Mouse (Mus musculus): ENCODE results near the gene Hif3a.

DNA sequence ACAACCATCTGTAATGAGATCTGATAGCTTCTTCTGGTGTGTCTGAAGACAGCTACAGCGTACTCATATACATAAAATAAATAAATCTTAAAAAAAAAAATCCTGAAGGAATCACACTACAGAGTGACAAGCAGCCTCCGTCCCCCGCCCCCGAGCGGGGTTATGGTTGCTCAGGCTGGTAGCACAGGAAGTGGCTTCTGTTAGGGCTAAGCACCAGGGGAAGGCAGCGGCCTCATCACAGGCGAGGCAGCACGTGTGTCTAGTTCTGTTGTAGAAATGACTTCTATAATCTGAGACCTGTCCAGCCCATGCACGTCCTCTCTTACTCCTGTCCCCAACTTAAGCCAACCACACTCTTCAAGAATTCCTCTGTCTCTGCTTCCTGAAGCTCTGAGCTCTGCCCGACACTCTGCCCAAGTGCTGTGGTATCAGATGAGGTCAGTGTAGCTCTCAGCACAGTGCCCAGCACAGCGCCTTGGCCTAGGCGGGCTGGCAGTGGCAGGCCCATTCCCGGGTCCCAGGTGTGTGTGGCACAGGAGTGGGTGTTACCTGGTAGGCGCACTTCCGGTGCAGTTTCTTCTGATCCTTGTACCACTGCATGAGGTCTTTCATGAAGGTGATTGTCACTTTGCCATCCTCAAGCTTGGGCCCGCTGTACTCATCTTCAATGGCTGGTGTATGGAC lies 52.8 kb downstream of the Hif3a start:
- TF ChIP-seq CTCF (IDR thresholded peaks at IDR 0.05; ENCODE audit: low read depth) (no peak), EP300 (IDR thresholded peaks at IDR 0.05; ENCODE audit: low read depth) (no peak)

Measured in liver, postnatal 0 days (tissue).